Mouse (Mus musculus): Measurements from ENCODE around the gene Tec. TPM values are rescaled to one million over a fixed set of nuclear protein-coding genes. Genes with fewer than 3 reads are reported as not detected.

Tec gene
- total and polyA plus RNA-seq, 3 experiments = 7.9 to 25.9 (median 20.1) TPM

- in situ Hi-C loops (cut with MboI; ENCODE audit: low pct_ligation_motif_present, low pct_unique_long_range_greater_than_20kb, low sequenced_read_pairs) = no loop called here
- DNase-seq (ENCODE audit: extremely low read depth) = peak; percentile 68
- peaks cover 11 to 81% of the 10 kb centered on the region in 2 experiments; a peak in 3 of 4 replicates for H3K4me1 ChIP-seq (ENCODE audit: control insufficient read depth in 1 of 2, insufficient read depth in 2 of 2)
- peak overlapping the region; percentile 37 to 42 (median 38) for H3K4me3 ChIP-seq (replicated peaks in 1 of 3; ENCODE audit: low read depth in 2 of 3, low read length in 2 of 3, poor library complexity in 1 of 3)
- peaks cover 0 to 40% of the 10 kb centered on the region in 2 experiments for H3K36me3 ChIP-seq (replicated peaks in 1 of 2; ENCODE audit: control insufficient read depth in 1 of 2, insufficient read depth in 1 of 2, low read length in 1 of 2)
- dilution Hi-C loops (cut with MboI; ENCODE audit: extremely low pct_ligation_motif_present, extremely low pct_unique_long_range_greater_than_20kb, low sequenced_read_pairs) = no loop called here
- peaks cover 19% of the 10 kb centered on the region for H3K9me3 ChIP-seq (replicated peaks; ENCODE audit: low read length)
- H3K4me2 ChIP-seq (ENCODE audit: insufficient read depth, low read depth, poor library complexity, severe bottlenecking) = peak overlapping the region; percentile 82
- peak overlapping the region; percentile 32 for H3K27ac ChIP-seq (ENCODE audit: insufficient read depth, low read depth)
- no peaks in the 10 kb centered on the region for H3K27me3 ChIP-seq (replicated peaks)
- H3K79me2 ChIP-seq (replicated peaks; ENCODE audit: control insufficient read depth, extremely low read depth, insufficient read depth, poor library complexity, severe bottlenecking) = no peaks in the 10 kb centered on the region
- no peak for TF ChIP-seq JUND (conservative IDR thresholded peaks at IDR 0.05; ENCODE audit: low read depth, low read length)
- no peak for TF ChIP-seq JUN (IDR thresholded peaks at IDR 0.05; ENCODE audit: insufficient read depth, low read depth, low read length)
- TF ChIP-seq MEF2A (IDR thresholded peaks at IDR 0.05; ENCODE audit: borderline replicate concordance, low read depth, low read length) = peak; percentile 20; the same call in 1 of the 2 replicates
- TF ChIP-seq ETS1 (conservative IDR thresholded peaks at IDR 0.05; ENCODE audit: low read depth, low read length) = 0 out of 2 replicates have a peak, but pooled peaks have one; percentile 30
- TF ChIP-seq POLR2A (IDR thresholded peaks at IDR 0.05; ENCODE audit: low read depth, low read length) = no peak
- no peak for TF ChIP-seq USF2 (conservative IDR thresholded peaks at IDR 0.05; ENCODE audit: low read depth, low read length)
- TF ChIP-seq UBTF (IDR thresholded peaks at IDR 0.05; ENCODE audit: low read depth, low read length) = no peak
- peak; percentile 32; the same call in 1 of the 2 replicates for TF ChIP-seq ELF1 (IDR thresholded peaks at IDR 0.05; ENCODE audit: low read depth, low read length)
- no peak for TF ChIP-seq ZMIZ1 (IDR thresholded peaks at IDR 0.05; ENCODE audit: low read depth, low read length)
- TF ChIP-seq RAD21 (IDR thresholded peaks at IDR 0.05; ENCODE audit: low read depth, low read length) = no peak; the same call in 1 of the 2 replicates
- TF ChIP-seq BHLHE40 (IDR thresholded peaks at IDR 0.05; ENCODE audit: low read depth, low read length) = 0 out of 2 replicates have a peak, but pooled peaks have one; percentile 3
- no peak for TF ChIP-seq TCF12 (IDR thresholded peaks at IDR 0.05; ENCODE audit: low read depth, low read length)
- no peak for TF ChIP-seq CTCF (conservative IDR thresholded peaks at IDR 0.05 in 1 of 2, IDR thresholded peaks at IDR 0.05 in 1 of 2; ENCODE audit: low read depth in 2 of 2, low read length in 2 of 2)
- TF ChIP-seq ZKSCAN1 (IDR thresholded peaks at IDR 0.05; ENCODE audit: borderline replicate concordance, low read depth, low read length) = no peak
- TF ChIP-seq PAX5 (IDR thresholded peaks at IDR 0.05; ENCODE audit: low read length) = no peak
- no peak for TF ChIP-seq KAT2A (IDR thresholded peaks at IDR 0.05; ENCODE audit: insufficient replicate concordance, low read length)
- no peak for TF ChIP-seq MAZ (IDR thresholded peaks at IDR 0.05; ENCODE audit: low read depth, low read length)
- TF ChIP-seq SIN3A (IDR thresholded peaks at IDR 0.05; ENCODE audit: low read length) = no peak; the same call in 1 of the 2 replicates
- no peak for TF ChIP-seq GABPA (IDR thresholded peaks at IDR 0.05; ENCODE audit: insufficient replicate concordance, low read depth, low read length)
- TF ChIP-seq IRF4 (IDR thresholded peaks at IDR 0.05; ENCODE audit: low read depth, low read length) = peak; percentile 91
- no peak for TF ChIP-seq CHD2 (IDR thresholded peaks at IDR 0.05; ENCODE audit: low read length)
- no peak for TF ChIP-seq MXI1 (IDR thresholded peaks at IDR 0.05; ENCODE audit: low read depth, low read length)
- TF ChIP-seq MAX (IDR thresholded peaks at IDR 0.05; ENCODE audit: low read length) = no peak
- TF ChIP-seq USF1 (IDR thresholded peaks at IDR 0.05; ENCODE audit: low read depth, low read length) = no peak
- no peak for TF ChIP-seq ZNF384 (IDR thresholded peaks at IDR 0.05; ENCODE audit: low read depth, low read length)
- no peak for TF ChIP-seq E2F4 (IDR thresholded peaks at IDR 0.05; ENCODE audit: insufficient replicate concordance, low read depth, low read length)
- no peak for TF ChIP-seq MAFK (IDR thresholded peaks at IDR 0.05; ENCODE audit: insufficient replicate concordance, low read length)
- no peak for TF ChIP-seq RCOR1 (conservative IDR thresholded peaks at IDR 0.05; ENCODE audit: low read depth, low read length)
- no peak for TF ChIP-seq POLR2AphosphoS2 (IDR thresholded peaks at IDR 0.05; ENCODE audit: low read depth, low read length)
- no peak for TF ChIP-seq NELFE (IDR thresholded peaks at IDR 0.05; ENCODE audit: low read depth, low read length)
- no peak for TF ChIP-seq NRF1 (IDR thresholded peaks at IDR 0.05; ENCODE audit: low read depth, low read length)
- TF ChIP-seq CHD1 (IDR thresholded peaks at IDR 0.05; ENCODE audit: low read depth, low read length) = no peak
- no peak for TF ChIP-seq SMC3 (IDR thresholded peaks at IDR 0.05; ENCODE audit: low read depth, low read length)
- TF ChIP-seq TBP (conservative IDR thresholded peaks at IDR 0.05; ENCODE audit: low read depth, low read length) = no peak
- peak; percentile 89 for TF ChIP-seq EP300 (IDR thresholded peaks at IDR 0.05; ENCODE audit: low read length)
- no peak for TF ChIP-seq ZC3H11A (IDR thresholded peaks at IDR 0.05; ENCODE audit: low read depth, low read length)
- TF ChIP-seq MYC (IDR thresholded peaks at IDR 0.05; ENCODE audit: low read depth, low read length) = no peak; the same call in 1 of the 2 replicates
- no peak for TF ChIP-seq HCFC1 (IDR thresholded peaks at IDR 0.05; ENCODE audit: low read depth, low read length)
- H3K9ac ChIP-seq (ENCODE audit: insufficient read depth, low read depth) = peak overlapping the region; percentile 45
Measured at GRCm38 (mm10) chr5:72796186-72796613, 72.1 kb downstream of the Tec start.

Data from CH12.LX (cell line).